Mouse (Mus musculus) stomach, embryonic 16.5 days (tissue): Measurements from ENCODE around the gene Nos1. TPM values are rescaled to one million over a fixed set of nuclear protein-coding genes. Genes with fewer than 3 reads are reported as not detected.

Experiments used
- ATAC-seq: fragments of 200-750 bp; cut with Nextera tagmentation; 2 replicates; pipeline ENCODE4 v1.8.0; 2017; ENCODE audit warnings: moderate number of reproducible peaks, moderate TSS enrichment; ENCODE audit not compliant: insufficient read depth, low FRiP score
- H3K27ac ChIP-seq: fragments of 300-500 bp; sonication (generic); 2 replicates; pipeline ENCODE4 v1.5.1; 2014; ENCODE audit warnings: low read length
- H3K27me3 ChIP-seq: fragments of 300-500 bp; sonication (generic); 2 replicates; pipeline ENCODE4 v1.6.1; 2014; ENCODE audit warnings: low read length, control low read depth, mixed read lengths; ENCODE audit not compliant: control insufficient read depth, insufficient read depth
- H3K36me3 ChIP-seq: fragments of 300-500 bp; sonication (generic); 2 replicates; pipeline ENCODE4 v1.6.1; 2014; ENCODE audit warnings: low read length; ENCODE audit not compliant: control insufficient read depth, insufficient read depth
- H3K4me1 ChIP-seq: fragments of 300-500 bp; sonication (generic); 2 replicates; pipeline ENCODE4 v1.6.1; 2014; ENCODE audit warnings: low read length, control low read depth, mixed read lengths; ENCODE audit not compliant: control insufficient read depth, insufficient read depth
- H3K4me2 ChIP-seq: fragments of 300-500 bp; sonication (generic); 2 replicates; pipeline ENCODE4 v1.6.1; 2014; ENCODE audit warnings: low read depth, low read length, mixed read lengths
- H3K4me3 ChIP-seq: fragments of 300-500 bp; sonication (generic); replicated peaks from 2 replicates; pipeline ENCODE4 v1.5.1; 2014; ENCODE audit warnings: mild to moderate bottlenecking, low read length
- H3K9ac ChIP-seq: fragments of 300-500 bp; sonication (generic); 2 replicates; pipeline ENCODE4 v1.6.1; 2014; ENCODE audit warnings: low read length
- H3K9me3 ChIP-seq: fragments of 300-500 bp; sonication (generic); replicated peaks from 2 replicates; pipeline ENCODE4 v1.6.1; 2016; ENCODE audit warnings: low read length, control low read depth; ENCODE audit not compliant: control insufficient read depth
- WGBS: fragments of 180-500 bp; shearing (Covaris S2); extraction: QIAGEN DNeasy Blood & Tissue Kit; methylation state at CpG from one replicate; pipeline ENCODE4 v1.1.7; 2014; 5-methylcytosine and 5-hydroxymethylcytosine counted together
- polyA plus RNA-seq: library from polyadenylated mRNA; unstranded; fragments of >200 nt; fragmentation: Nextera tagmentation; extraction: Ambion mirVana; gene quantifications from 2 replicates; pipeline ENCODE4 v1.2.1, GENCODE M21; 2015

Nos1 gene
- polyA plus RNA-seq, 1 experiment from 2014 or later, result 2.1 TPM

GRCm38 (mm10) chr5:117844611-117845010 lies 63.8 kb downstream of the Nos1 start:
- no peaks in the 10 kb centered on the region for H3K4me1 ChIP-seq
- no peak overlapping the region for H3K27ac ChIP-seq
- no peaks in the 10 kb centered on the region for H3K9me3 ChIP-seq
- H3K36me3 ChIP-seq, result no peaks in the 10 kb centered on the region
- H3K4me3 ChIP-seq, result no peak overlapping the region
- 11% methylated on average over 1 of the region's 1 CpGs for WGBS
- H3K27me3 ChIP-seq, result peaks cover 47% of the 10 kb centered on the region
- ATAC-seq, result no peak
- H3K4me2 ChIP-seq, result no peak overlapping the region
- H3K9ac ChIP-seq, result no peak overlapping the region

- 80% methylated on average over 12 of the region's 12 CpGs for WGBS
Observed at GRCm38 (mm10) chr5:117850474-117850873, 69.6 kb downstream of the Nos1 start.

GRCm38 (mm10) chr5:117853741-117854140 lies 72.9 kb downstream of the Nos1 start:
- Histone ChIP-seq H3K27ac (no peak overlapping the region), H3K9ac (no peak overlapping the region), H3K36me3 (no peaks in the 10 kb centered on the region), H3K4me1 (no peaks in the 10 kb centered on the region), H3K4me3 (no peak overlapping the region), H3K27me3 (no peaks in the 10 kb centered on the region), H3K4me2 (no peak overlapping the region), H3K9me3 (no peaks in the 10 kb centered on the region)
- WGBS, result 58% methylated on average over 10 of the region's 10 CpGs
- no peak for ATAC-seq

More at GRCm38 (mm10) chr5:117850474-117850873, 69.6 kb downstream of the Nos1 start:
- Histone ChIP-seq H3K27me3 (no peaks in the 10 kb centered on the region), H3K9me3 (no peaks in the 10 kb centered on the region), H3K27ac (no peak overlapping the region), H3K36me3 (no peaks in the 10 kb centered on the region), H3K4me3 (no peak overlapping the region), H3K4me1 (no peaks in the 10 kb centered on the region), H3K9ac (no peak overlapping the region), H3K4me2 (no peak overlapping the region)
- ATAC-seq, result no peak

- Histone ChIP-seq H3K36me3 (no peaks in the 10 kb centered on the region), H3K27ac (no peak overlapping the region), H3K4me2 (no peak overlapping the region), H3K4me1 (no peaks in the 10 kb centered on the region), H3K4me3 (no peak overlapping the region), H3K9ac (no peak overlapping the region), H3K27me3 (no peaks in the 10 kb centered on the region), H3K9me3 (no peaks in the 10 kb centered on the region)
- ATAC-seq, result no peak
- WGBS, result 21% methylated on average over 13 of the region's 13 CpGs
Observed at GRCm38 (mm10) chr5:117864588-117865300, 83.9 kb downstream of the Nos1 start.

- no peaks in the 10 kb centered on the region for H3K36me3 ChIP-seq
- no peaks in the 10 kb centered on the region for H3K27me3 ChIP-seq
- H3K4me3 ChIP-seq, result no peak overlapping the region
- H3K27ac ChIP-seq, result no peak overlapping the region
- H3K9ac ChIP-seq, result no peak overlapping the region
- ATAC-seq, result no peak
- 59% methylated on average over 16 of the region's 16 CpGs for WGBS
- no peaks in the 10 kb centered on the region for H3K9me3 ChIP-seq
- no peak overlapping the region for H3K4me2 ChIP-seq
- no peaks in the 10 kb centered on the region for H3K4me1 ChIP-seq
Observed at GRCm38 (mm10) chr5:117865876-117866275, 85.0 kb downstream of the Nos1 start.

- H3K9ac ChIP-seq, result no peak overlapping the region
- WGBS, result 67% methylated on average over 1 of the region's 1 CpGs
Observed at GRCm38 (mm10) chr5:117871614-117872013, 90.8 kb downstream of the Nos1 start.

GRCm38 (mm10) chr5:117873807-117874206 lies 93.0 kb downstream of the Nos1 start:
- no peaks in the 10 kb centered on the region for H3K4me1 ChIP-seq
- no peaks in the 10 kb centered on the region for H3K36me3 ChIP-seq
- no peak overlapping the region for H3K27ac ChIP-seq
- H3K9me3 ChIP-seq, result no peaks in the 10 kb centered on the region
- WGBS, result 81% methylated on average over 8 of the region's 8 CpGs
- no peak overlapping the region for H3K4me3 ChIP-seq
- no peaks in the 10 kb centered on the region for H3K27me3 ChIP-seq
- H3K4me2 ChIP-seq, result no peak overlapping the region
- no peak overlapping the region for H3K9ac ChIP-seq
- ATAC-seq, result no peak

More at GRCm38 (mm10) chr5:117871614-117872013, 90.8 kb downstream of the Nos1 start:
- H3K4me1 ChIP-seq, result no peaks in the 10 kb centered on the region
- H3K27ac ChIP-seq, result no peak overlapping the region
- no peak overlapping the region for H3K4me2 ChIP-seq
- H3K36me3 ChIP-seq, result no peaks in the 10 kb centered on the region
- no peak overlapping the region for H3K4me3 ChIP-seq
- no peaks in the 10 kb centered on the region for H3K27me3 ChIP-seq
- no peaks in the 10 kb centered on the region for H3K9me3 ChIP-seq
- no peak for ATAC-seq

- H3K4me2 ChIP-seq, result no peak overlapping the region
- H3K4me1 ChIP-seq, result no peaks in the 10 kb centered on the region
- 72% methylated on average over 7 of the region's 7 CpGs for WGBS
- no peaks in the 10 kb centered on the region for H3K36me3 ChIP-seq
- H3K9ac ChIP-seq, result no peak overlapping the region
- H3K4me3 ChIP-seq, result no peak overlapping the region
- H3K27me3 ChIP-seq, result no peaks in the 10 kb centered on the region
- H3K9me3 ChIP-seq, result no peaks in the 10 kb centered on the region
- ATAC-seq, result no peak
- H3K27ac ChIP-seq, result no peak overlapping the region
Observed at GRCm38 (mm10) chr5:117874236-117874635, 93.4 kb downstream of the Nos1 start.

- Histone ChIP-seq H3K9me3 (peaks cover 4% of the 10 kb centered on the region; the same call in 1 of the 2 replicates), H3K36me3 (no peaks in the 10 kb centered on the region), H3K4me2 (no peak overlapping the region), H3K27me3 (no peaks in the 10 kb centered on the region), H3K27ac (no peak overlapping the region), H3K9ac (no peak overlapping the region), H3K4me3 (no peak overlapping the region), H3K4me1 (no peaks in the 10 kb centered on the region)
- 38% methylated on average over 14 of the region's 14 CpGs for WGBS
- no peak for ATAC-seq
Observed at GRCm38 (mm10) chr5:117879136-117879535, 98.3 kb downstream of the Nos1 start.
